Mouse (Mus musculus) stomach, embryonic 15.5 days (tissue): ENCODE data around the gene Ccr6. TPM values are rescaled to one million over a fixed set of nuclear protein-coding genes. Genes with fewer than 3 reads are reported as not detected.
A peak's percentile ranks its signal among the peaks of the same experiment; 100 is the strongest.

ENCODE experiments used
- ATAC-seq: fragments of 200-750 bp; cut with Nextera tagmentation; 2 replicates; pipeline ENCODE4 v1.8.0; 2017; ENCODE audit warnings: low read depth, moderate number of reproducible peaks, moderate TSS enrichment; ENCODE audit not compliant: insufficient read depth, low FRiP score
- H3K27ac ChIP-seq: fragments of 300-500 bp; sonication (generic); 2 replicates; pipeline ENCODE4 v1.5.1; 2015; ENCODE audit warnings: mild to moderate bottlenecking, inconsistent platforms
- H3K27me3 ChIP-seq: fragments of 300-500 bp; sonication (generic); replicated peaks from 2 replicates; pipeline ENCODE4 v1.6.1; 2015; ENCODE audit warnings: inconsistent platforms
- H3K36me3 ChIP-seq: fragments of 300-500 bp; sonication (generic); 2 replicates; pipeline ENCODE4 v1.6.1; 2015; ENCODE audit warnings: inconsistent platforms
- H3K4me1 ChIP-seq: fragments of 300-500 bp; sonication (generic); 2 replicates; pipeline ENCODE4 v1.6.1; 2015; ENCODE audit warnings: inconsistent platforms
- H3K4me2 ChIP-seq: fragments of 300-500 bp; sonication (generic); 2 replicates; pipeline ENCODE4 v1.6.1; 2015; ENCODE audit warnings: mild to moderate bottlenecking, inconsistent platforms
- H3K4me3 ChIP-seq: fragments of 300-500 bp; sonication (generic); replicated peaks from 2 replicates; pipeline ENCODE4 v1.5.1; 2015; ENCODE audit warnings: inconsistent platforms
- H3K9ac ChIP-seq: fragments of 300-500 bp; sonication (generic); 2 replicates; pipeline ENCODE4 v1.6.1; 2015; ENCODE audit warnings: inconsistent platforms
- H3K9me3 ChIP-seq: fragments of 300-500 bp; sonication (generic); 2 replicates; pipeline ENCODE4 v1.6.1; 2016; ENCODE audit warnings: inconsistent platforms
- WGBS: fragments of 180-500 bp; shearing (Covaris S2); methylation state at CpG from one replicate; pipeline ENCODE4 v1.1.7; 2015; 5-methylcytosine and 5-hydroxymethylcytosine counted together
- polyA plus RNA-seq: library from polyadenylated mRNA; unstranded; fragments of >200 nt; fragmentation: Nextera tagmentation; extraction: Ambion mirVana; gene quantifications from 2 replicates; pipeline ENCODE4 v1.2.1, GENCODE M21; 2015

Gene Ccr6
- polyA plus RNA-seq, 1 experiment from 2014 or later: 1.0 TPM

DNA sequence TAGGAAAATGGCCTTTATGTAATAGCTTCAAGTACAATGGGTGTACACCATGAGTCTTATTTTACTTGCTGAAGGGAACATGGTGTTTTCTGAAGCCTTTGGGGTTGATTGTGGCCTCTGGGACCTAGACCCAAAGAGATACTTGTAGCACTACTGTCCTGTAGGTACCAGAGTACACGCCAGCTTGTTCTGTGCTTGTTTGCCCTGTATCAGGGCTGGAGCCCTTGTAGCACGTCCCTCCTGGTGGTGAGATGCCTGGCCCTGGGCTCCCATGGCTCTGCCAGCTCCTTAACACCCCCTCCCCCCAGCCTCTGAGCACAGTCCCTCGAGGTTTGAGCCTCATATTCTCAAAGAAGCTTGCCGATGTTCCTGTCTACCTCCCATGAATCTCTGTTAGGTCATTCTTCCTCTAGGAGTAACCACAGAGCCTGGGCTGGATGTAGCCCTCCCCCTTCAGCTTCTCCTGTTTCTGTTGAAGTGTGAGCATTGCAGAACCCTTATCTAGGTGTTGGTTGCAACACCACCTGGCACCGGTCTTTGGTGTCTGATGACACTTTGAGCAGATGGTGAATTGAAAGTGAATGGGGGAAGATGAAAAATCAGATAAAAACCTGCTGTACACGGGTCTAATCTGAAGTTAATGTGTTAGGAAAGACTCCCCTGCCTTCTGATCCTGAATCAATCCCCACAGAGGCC lies 36.4 kb downstream of the Ccr6 start:
- WGBS: 43% methylated on average over 6 of the region's 6 CpGs
- no peak overlapping the region for H3K4me3 ChIP-seq
- no peak for ATAC-seq

DNA sequence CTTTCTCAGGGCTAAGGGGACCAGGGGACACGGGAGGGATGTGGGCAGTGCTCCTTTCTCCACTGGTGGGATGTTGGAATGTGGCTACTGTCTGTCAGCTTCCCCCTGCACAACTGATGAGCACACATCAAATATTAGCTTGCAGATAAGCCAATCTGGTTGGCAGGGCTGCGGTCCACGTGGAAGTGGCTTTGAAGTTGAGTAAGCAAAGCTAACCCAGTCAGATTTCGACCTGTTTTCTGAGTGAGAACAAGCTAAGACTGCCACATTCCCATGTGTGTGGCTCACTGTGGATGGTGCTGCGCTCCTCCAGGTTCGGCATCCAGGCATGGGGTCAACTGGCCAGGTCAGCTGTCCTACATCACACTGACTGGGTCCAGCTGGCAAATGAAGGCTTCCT lies 37.1 kb downstream of the Ccr6 start:
- H3K9ac ChIP-seq: no peak overlapping the region
- no peak for ATAC-seq
- 42% methylated on average over 6 of the region's 6 CpGs for WGBS

More for the DNA sequence above, 36.4 kb downstream of the Ccr6 start:
- H3K27ac ChIP-seq: no peak overlapping the region
- no peaks in the 10 kb centered on the region for H3K4me1 ChIP-seq
- H3K27me3 ChIP-seq: no peaks in the 10 kb centered on the region
- H3K36me3 ChIP-seq: no peaks in the 10 kb centered on the region
- H3K9ac ChIP-seq: no peak overlapping the region
- no peaks in the 10 kb centered on the region for H3K9me3 ChIP-seq
- H3K4me2 ChIP-seq: no peak overlapping the region

DNA sequence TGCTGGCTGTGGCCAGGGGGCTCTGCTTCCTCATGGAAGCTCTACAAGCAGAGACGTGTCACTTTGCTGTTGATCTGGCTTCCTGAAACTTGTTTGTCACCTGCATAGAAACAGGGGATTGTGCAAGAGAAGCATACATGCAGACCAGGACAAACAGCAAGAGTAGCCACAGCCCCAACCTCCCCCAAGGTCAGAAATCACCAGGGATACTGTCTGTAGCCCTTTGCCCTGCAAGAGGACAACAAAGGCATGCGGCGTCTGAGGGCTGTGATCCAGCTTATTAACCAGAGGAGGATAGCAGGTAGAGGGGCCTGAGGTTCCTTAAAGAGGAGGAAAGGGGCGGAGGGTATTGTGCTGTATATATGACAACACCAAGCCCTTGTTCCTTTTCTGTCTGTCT lies 40.2 kb downstream of the Ccr6 start:
- 86% methylated on average over 4 of the region's 4 CpGs for WGBS
- H3K4me3 ChIP-seq: no peak overlapping the region
- no peak overlapping the region for H3K9ac ChIP-seq
- no peaks in the 10 kb centered on the region for H3K4me1 ChIP-seq
- H3K27ac ChIP-seq: no peak overlapping the region
- H3K36me3 ChIP-seq: no peaks in the 10 kb centered on the region
- no peak; the same call in 1 of the 2 replicates for ATAC-seq
- H3K27me3 ChIP-seq: no peaks in the 10 kb centered on the region
- H3K4me2 ChIP-seq: no peak overlapping the region
- no peaks in the 10 kb centered on the region for H3K9me3 ChIP-seq

More for the DNA sequence above, 37.1 kb downstream of the Ccr6 start:
- Histone ChIP-seq H3K27me3 (no peaks in the 10 kb centered on the region), H3K9me3 (no peaks in the 10 kb centered on the region), H3K27ac (no peak overlapping the region), H3K36me3 (no peaks in the 10 kb centered on the region), H3K4me1 (no peaks in the 10 kb centered on the region), H3K4me2 (no peak overlapping the region), H3K4me3 (no peak overlapping the region)

DNA sequence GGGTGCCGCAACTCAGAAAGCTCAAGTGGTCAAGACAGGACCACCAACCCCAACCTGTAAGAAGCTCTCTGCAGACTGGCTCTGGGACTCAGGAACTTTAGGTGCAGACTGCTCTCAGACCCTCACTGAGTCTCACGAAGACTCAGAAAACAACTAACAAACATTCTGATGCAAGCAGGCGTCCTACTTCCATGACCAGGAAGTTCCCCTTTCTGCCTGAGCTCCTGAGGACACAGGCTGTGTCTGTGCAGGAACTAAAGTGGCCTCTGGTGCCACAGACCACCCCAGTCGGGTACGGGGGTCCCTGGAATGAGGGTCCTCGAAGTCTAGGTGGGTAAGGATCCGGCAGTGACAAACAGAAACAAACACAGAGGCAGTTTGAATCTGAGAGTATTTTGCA lies 40.8 kb downstream of the Ccr6 start:
- Histone ChIP-seq H3K27me3 (no peaks in the 10 kb centered on the region), H3K4me2 (no peak overlapping the region), H3K9ac (no peak overlapping the region), H3K27ac (no peak overlapping the region), H3K36me3 (no peaks in the 10 kb centered on the region), H3K9me3 (no peaks in the 10 kb centered on the region), H3K4me3 (no peak overlapping the region), H3K4me1 (no peaks in the 10 kb centered on the region)
- no peak for ATAC-seq
- WGBS: 71% methylated on average over 7 of the region's 7 CpGs

DNA sequence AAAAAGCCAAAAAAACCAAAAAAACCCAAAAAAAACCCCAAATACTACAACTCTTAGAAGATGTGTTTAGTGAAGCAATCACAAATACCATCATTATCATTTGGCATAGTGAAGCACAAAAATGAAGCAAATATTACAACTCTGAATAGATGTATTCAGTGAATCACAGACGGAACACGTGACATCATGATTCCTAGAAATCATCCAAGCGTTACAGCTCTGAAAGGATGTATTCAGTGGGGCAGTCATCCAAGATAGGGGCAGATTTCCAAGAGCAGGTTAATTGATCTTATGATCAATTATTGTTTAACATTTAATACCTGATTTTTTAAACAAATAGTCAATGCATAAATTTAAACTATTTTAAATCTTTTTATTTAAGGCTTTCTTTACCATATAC lies 41.4 kb downstream of the Ccr6 start:
- H3K27ac ChIP-seq: no peak overlapping the region
- no peaks in the 10 kb centered on the region for H3K9me3 ChIP-seq
- H3K27me3 ChIP-seq: no peaks in the 10 kb centered on the region
- no peaks in the 10 kb centered on the region for H3K36me3 ChIP-seq
- WGBS: 78% methylated on average over 3 of the region's 3 CpGs
- H3K4me3 ChIP-seq: no peak overlapping the region
- H3K9ac ChIP-seq: no peak overlapping the region
- H3K4me1 ChIP-seq: no peaks in the 10 kb centered on the region
- no peak for ATAC-seq
- H3K4me2 ChIP-seq: no peak overlapping the region

DNA sequence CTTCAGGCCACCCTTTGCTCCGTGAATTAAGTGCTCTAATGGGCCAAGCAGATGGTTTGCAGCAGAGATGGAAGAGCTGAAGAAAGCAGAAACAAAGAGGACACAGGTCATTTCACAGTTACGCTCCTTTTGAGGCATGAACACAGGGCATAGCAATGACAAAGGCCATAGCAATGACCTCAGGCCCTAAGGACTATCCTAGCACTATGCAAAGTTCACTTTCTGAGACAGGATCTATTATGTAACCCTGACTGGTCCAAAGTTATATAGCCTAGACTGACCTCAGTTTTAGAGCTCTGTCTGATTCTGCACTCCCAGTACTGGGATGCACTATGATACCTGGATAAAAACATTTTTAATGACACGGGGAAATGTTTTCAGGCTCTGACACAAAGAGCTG lies 42.5 kb downstream of the Ccr6 start:
- Histone ChIP-seq H3K9me3 (no peaks in the 10 kb centered on the region), H3K27me3 (no peaks in the 10 kb centered on the region), H3K4me3 (no peak overlapping the region), H3K4me1 (0 out of 2 replicates have a peak, but pooled peaks cover 2% of the 10 kb centered on the region), H3K9ac (no peak overlapping the region), H3K4me2 (no peak overlapping the region), H3K36me3 (no peaks in the 10 kb centered on the region), H3K27ac (no peak overlapping the region)
- WGBS: 62% methylated on average over 3 of the region's 3 CpGs
- no peak for ATAC-seq

DNA sequence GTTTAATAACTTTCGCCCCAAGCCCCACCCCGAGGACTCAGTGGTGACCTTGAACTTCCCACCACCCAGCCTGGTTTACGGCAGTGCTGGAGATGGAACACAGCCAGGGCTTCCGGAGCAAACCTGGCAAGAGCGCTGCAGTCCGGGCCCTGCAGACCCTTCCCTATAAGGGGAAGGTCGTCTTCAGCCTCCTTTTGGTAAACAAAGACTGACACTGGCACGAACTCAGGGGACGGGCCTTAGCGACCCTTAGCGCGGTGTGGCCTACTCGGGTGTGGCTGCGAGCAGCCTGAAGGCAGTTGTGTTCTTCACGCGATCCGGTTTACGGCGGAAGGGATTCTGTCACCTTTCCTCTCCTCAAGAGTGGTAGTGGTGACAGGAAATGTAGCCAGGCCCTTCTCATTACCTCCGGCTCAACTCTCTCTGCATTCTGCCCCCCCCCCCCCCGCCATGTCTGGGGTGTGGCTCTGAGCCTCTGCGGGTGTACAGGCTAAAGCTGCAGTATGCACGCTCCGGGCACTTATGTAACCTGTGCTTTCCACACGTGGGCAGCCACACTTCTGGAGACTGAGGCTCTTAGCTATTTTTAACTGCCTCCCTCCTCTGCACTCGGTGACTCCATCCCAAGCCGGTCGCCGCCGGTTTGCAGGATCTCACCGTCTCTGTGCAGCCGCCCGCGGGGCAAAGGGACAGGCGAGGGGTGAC lies 47.1 kb downstream of the Ccr6 start, which contains the start of gene Mpc1:
Mpc1 (plus strand) TSS at position 84 of the 705 bp plus-strand sequence.
- peak within 1 kb of the TSS; percentile 98 for H3K4me2 ChIP-seq
- peak within 1 kb of the TSS; percentile 72 for H3K9ac ChIP-seq
- peak within 1 kb of the TSS; percentile 83 for H3K4me3 ChIP-seq
- ATAC-seq: peak; percentile 60
- WGBS: under 1% methylated on average over 34 of the region's 35 CpGs
- no peaks in the 10 kb centered on the region for H3K36me3 ChIP-seq
- no peaks in the 10 kb centered on the region for H3K27me3 ChIP-seq
- H3K27ac ChIP-seq: peak within 1 kb of the TSS; percentile 95
- peaks cover 12% of the 10 kb centered on the region; the same call in 1 of the 2 replicates for H3K4me1 ChIP-seq
- no peaks in the 10 kb centered on the region for H3K9me3 ChIP-seq

DNA sequence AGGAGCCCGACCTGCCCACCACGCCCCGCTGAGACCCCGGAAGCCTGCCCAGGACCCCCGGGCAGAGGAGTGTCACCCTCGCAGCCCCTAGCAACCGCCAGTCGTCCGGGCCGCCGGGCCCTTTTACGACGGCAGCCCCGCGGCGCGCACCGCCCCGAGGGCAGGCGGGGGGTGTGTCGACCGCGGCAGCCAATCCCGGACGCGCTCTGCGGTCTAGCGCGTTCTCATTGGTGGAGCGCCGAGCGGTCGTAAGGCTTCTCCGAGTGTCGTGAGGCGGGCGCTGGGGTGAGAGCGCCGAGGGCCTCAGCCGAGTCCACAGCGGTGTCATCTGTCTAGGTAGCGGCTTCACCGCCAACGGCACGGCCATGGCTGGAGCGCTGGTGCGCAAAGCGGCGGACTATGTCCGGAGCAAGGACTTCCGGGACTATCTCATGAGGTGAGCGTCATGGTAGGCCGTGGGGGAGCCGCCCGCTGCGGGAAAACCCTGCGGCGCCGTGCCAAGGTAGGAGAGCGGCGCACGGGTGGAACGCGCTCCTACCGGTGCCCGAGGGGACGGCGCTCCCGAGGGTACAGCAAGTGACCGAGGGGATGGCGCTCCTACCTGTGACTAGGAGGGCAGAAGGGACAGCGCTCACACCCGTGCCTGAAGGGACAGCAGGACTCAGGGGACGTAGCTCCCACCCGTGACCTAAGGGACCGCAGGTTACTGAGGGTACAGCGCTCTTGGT lies 47.8 kb downstream of the Ccr6 start:
- peak overlapping the region; percentile 95 for H3K27ac ChIP-seq
- ATAC-seq: peak; percentile 97
- peak overlapping the region; percentile 98 for H3K4me2 ChIP-seq
- under 1% methylated on average over 77 of the region's 77 CpGs for WGBS
- H3K9me3 ChIP-seq: no peaks in the 10 kb centered on the region
- no peaks in the 10 kb centered on the region for H3K27me3 ChIP-seq
- no peaks in the 10 kb centered on the region for H3K36me3 ChIP-seq
- H3K4me3 ChIP-seq: peak overlapping the region; percentile 83
- peaks cover 12% of the 10 kb centered on the region; the same call in 1 of the 2 replicates for H3K4me1 ChIP-seq
- H3K9ac ChIP-seq: peak overlapping the region; percentile 72

DNA sequence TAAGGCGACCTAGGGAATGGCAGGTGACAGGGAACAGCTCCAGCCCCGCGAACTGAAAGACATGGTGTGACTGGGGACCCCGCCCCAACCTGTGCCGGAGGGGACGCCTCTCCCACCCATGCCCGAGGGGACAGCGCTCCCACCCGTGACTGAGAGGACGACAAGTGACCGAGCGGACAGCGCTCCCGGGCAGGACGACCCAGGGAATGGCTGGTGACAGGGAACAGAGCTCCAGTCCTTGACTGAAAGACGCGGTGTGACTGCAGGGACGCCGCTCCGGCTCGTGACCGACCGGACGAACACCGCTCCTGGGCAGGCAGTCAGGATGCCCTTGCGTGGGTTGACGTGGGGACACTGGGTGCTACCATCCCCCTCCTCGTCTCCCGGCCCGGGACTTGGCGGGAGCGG lies 48.4 kb downstream of the Ccr6 start:
- peak overlapping the region; percentile 84 for H3K27ac ChIP-seq
- under 1% methylated on average over 32 of the region's 32 CpGs for WGBS

DNA sequence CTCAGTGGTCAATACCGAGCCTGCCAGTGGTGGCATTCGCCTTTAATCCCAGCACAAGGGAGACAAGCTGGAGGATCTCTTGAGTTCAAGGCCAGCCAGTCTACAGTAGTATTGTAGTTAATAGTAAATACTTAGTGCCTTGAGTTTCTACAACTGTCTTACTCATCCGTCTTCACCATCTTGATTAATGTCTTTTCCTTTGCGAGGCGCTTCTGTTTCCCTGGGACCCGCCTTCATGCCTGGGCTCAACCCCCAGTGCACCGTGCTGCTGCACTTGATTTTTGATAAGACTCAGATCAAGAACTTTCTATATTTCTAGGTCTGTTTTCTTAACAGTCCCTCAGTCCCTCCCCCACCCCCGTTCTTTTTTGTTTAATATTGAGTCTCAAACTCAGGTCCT lies 49.2 kb downstream of the Ccr6 start:
- no peaks in the 10 kb centered on the region for H3K27me3 ChIP-seq
- no peak overlapping the region for H3K27ac ChIP-seq
- H3K9ac ChIP-seq: no peak overlapping the region
- WGBS: 32% methylated on average over 8 of the region's 8 CpGs
- ATAC-seq: no peak
- no peaks in the 10 kb centered on the region for H3K9me3 ChIP-seq
- peak overlapping the region; percentile 98 for H3K4me2 ChIP-seq
- H3K36me3 ChIP-seq: 0 out of 2 replicates have a peak, but pooled peaks cover 3% of the 10 kb centered on the region
- peaks cover 12% of the 10 kb centered on the region; the same call in 1 of the 2 replicates for H3K4me1 ChIP-seq
- peak overlapping the region; percentile 83 for H3K4me3 ChIP-seq

More for the DNA sequence above, 48.4 kb downstream of the Ccr6 start:
- no peaks in the 10 kb centered on the region for H3K36me3 ChIP-seq
- no peaks in the 10 kb centered on the region for H3K27me3 ChIP-seq
- peak overlapping the region; percentile 83 for H3K4me3 ChIP-seq
- H3K9me3 ChIP-seq: no peaks in the 10 kb centered on the region
- H3K9ac ChIP-seq: peak overlapping the region; percentile 72
- peak overlapping the region; percentile 98 for H3K4me2 ChIP-seq
- H3K4me1 ChIP-seq: peaks cover 12% of the 10 kb centered on the region; the same call in 1 of the 2 replicates
- ATAC-seq: peak; percentile 3

DNA sequence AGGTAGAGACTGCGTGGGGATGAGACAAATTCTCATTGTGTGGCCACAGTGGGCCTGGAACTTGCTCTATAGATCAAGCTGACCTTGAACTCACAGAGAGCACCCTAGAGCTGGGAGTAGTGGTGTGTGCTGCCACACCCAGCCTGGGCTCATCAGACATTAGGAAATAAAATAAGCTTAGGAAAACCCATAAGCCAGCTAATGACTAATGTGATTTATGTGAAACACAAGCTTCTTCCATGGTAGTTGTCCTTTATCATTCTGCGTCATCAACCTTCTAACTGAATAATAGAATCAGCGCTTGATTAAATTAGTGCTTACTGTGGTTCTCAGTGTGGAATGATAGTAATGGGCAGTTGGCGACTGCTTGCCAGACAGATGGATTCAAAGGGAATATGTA lies 51.1 kb downstream of the Ccr6 start:
- H3K4me2 ChIP-seq: no peak overlapping the region
- H3K27ac ChIP-seq: no peak overlapping the region
- H3K9ac ChIP-seq: no peak overlapping the region
- WGBS: 88% methylated on average over 4 of the region's 4 CpGs
- no peaks in the 10 kb centered on the region for H3K9me3 ChIP-seq
- H3K36me3 ChIP-seq: 0 out of 2 replicates have a peak, but pooled peaks cover 3% of the 10 kb centered on the region
- peaks cover 12% of the 10 kb centered on the region; the same call in 1 of the 2 replicates for H3K4me1 ChIP-seq
- H3K27me3 ChIP-seq: no peaks in the 10 kb centered on the region
- no peak overlapping the region for H3K4me3 ChIP-seq
- no peak for ATAC-seq
